Mouse (Mus musculus) spleen, adult 2 months (tissue): Measurements from ENCODE around the gene Adarb1. TPM values are rescaled to one million over a fixed set of nuclear protein-coding genes. Genes with fewer than 3 reads are reported as not detected.
A peak's percentile ranks its signal among the peaks of the same experiment; 100 is the strongest.

Source experiments
- DNase-seq, 2 experiments: peaks; one replicate each; pipeline versions ENCODE4 v3.0.0 to v3.0.0-alpha.2; 2012 to 2021; ENCODE audit warnings: low spot score in 2 of 2, low read depth in 1 of 2
- H3K27ac ChIP-seq: fragments of 200-500 bp; 2 replicates; pipeline ENCODE4 v1.5.1; 2012; ENCODE audit warnings: low read length, inconsistent platforms; ENCODE audit not compliant: insufficient read depth
- H3K27me3 ChIP-seq: fragments of 200-500 bp; 2 replicates; pipeline ENCODE4 v1.6.1; 2012; ENCODE audit warnings: mild to moderate bottlenecking, moderate library complexity, low read length, inconsistent platforms; ENCODE audit not compliant: control insufficient read depth, insufficient read depth
- H3K36me3 ChIP-seq: fragments of 200-500 bp; 2 replicates; pipeline ENCODE4 v1.6.1; 2012; ENCODE audit warnings: mild to moderate bottlenecking, low read length, inconsistent platforms; ENCODE audit not compliant: control insufficient read depth, insufficient read depth
- H3K4me1 ChIP-seq: fragments of 200-500 bp; 2 replicates; pipeline ENCODE4 v1.6.1; 2011; ENCODE audit warnings: inconsistent platforms; ENCODE audit not compliant: control insufficient read depth, insufficient read depth, insufficient read length
- H3K4me3 ChIP-seq: fragments of 200-500 bp; 2 replicates; pipeline ENCODE4 v1.5.1; 2011; ENCODE audit warnings: mild to moderate bottlenecking, inconsistent platforms; ENCODE audit not compliant: insufficient read depth, insufficient read length; ENCODE audit errors: extremely low read depth
- CTCF ChIP-seq: fragments of 200-500 bp; IDR thresholded peaks from 2 replicates; pipeline ENCODE4 v1.5.1; 2011; ENCODE audit warnings: mild to moderate bottlenecking, inconsistent platforms; ENCODE audit not compliant: insufficient read depth, insufficient read length, insufficient replicate concordance; ENCODE audit errors: extremely low read depth
- POLR2A ChIP-seq: fragments of 200-500 bp; IDR thresholded peaks from 2 replicates; pipeline ENCODE4 v1.6.1; 2011; ENCODE audit warnings: low read depth, low read length, inconsistent platforms
- whole genome bisulfite sequencing: fragments of 180-500 bp; shearing (Covaris S2); methylation state at CpG from one replicate; pipeline ENCODE4 v1.1.7; 2018; 5-methylcytosine and 5-hydroxymethylcytosine counted together
- polyA plus RNA-seq: library from polyadenylated mRNA; depleted of rRNA; stranded (reverse); fragments of >200 nt; gene quantifications from 2 replicates; pipeline ENCODE4 v1.2.3, GENCODE M21; 2012

The Adarb1 gene
- polyA plus RNA-seq, 1 experiment: 2.2 TPM

- Histone ChIP-seq H3K27me3 (no peaks in the 10 kb centered on the region), H3K36me3 (no peaks in the 10 kb centered on the region), H3K4me1 (no peaks in the 10 kb centered on the region), H3K27ac (no peak overlapping the region), H3K4me3 (no peak overlapping the region)
- TF ChIP-seq CTCF (peak; percentile 78; the same call in 1 of the 2 replicates), POLR2A (no peak)
- 85% methylated on average over 6 of the region's 6 CpGs for WGBS
- DNase-seq: peak; percentile 12 to 59
These were observed 64.9 kb downstream of the Adarb1 start for GRCm38 (mm10) chr10:77353031-77353745.

- H3K4me3 ChIP-seq: no peak overlapping the region
- DNase-seq: no peak
- TF ChIP-seq CTCF (no peak), POLR2A (no peak)
- H3K36me3 ChIP-seq: no peaks in the 10 kb centered on the region
- H3K27ac ChIP-seq: no peak overlapping the region
- 70% methylated on average over 3 of the region's 3 CpGs for WGBS
- no peaks in the 10 kb centered on the region for H3K27me3 ChIP-seq
- H3K4me1 ChIP-seq: no peaks in the 10 kb centered on the region
These were observed 75.2 kb downstream of the Adarb1 start for GRCm38 (mm10) chr10:77342842-77343241.

GRCm38 (mm10) chr10:77341711-77342110 lies 76.4 kb downstream of the Adarb1 start:
- DNase-seq: no peak
- Histone ChIP-seq H3K27me3 (no peaks in the 10 kb centered on the region), H3K4me1 (no peaks in the 10 kb centered on the region), H3K4me3 (no peak overlapping the region), H3K27ac (no peak overlapping the region), H3K36me3 (no peaks in the 10 kb centered on the region)
- TF ChIP-seq POLR2A (no peak), CTCF (no peak)

- Histone ChIP-seq H3K4me3 (no peak overlapping the region), H3K27me3 (no peaks in the 10 kb centered on the region), H3K4me1 (no peaks in the 10 kb centered on the region), H3K27ac (no peak overlapping the region), H3K36me3 (no peaks in the 10 kb centered on the region)
- 87% methylated on average over 4 of the region's 4 CpGs for WGBS
- TF ChIP-seq POLR2A: no peak
- no peak for TF ChIP-seq CTCF
- DNase-seq: no peak
These were observed 77.0 kb downstream of the Adarb1 start for GRCm38 (mm10) chr10:77341059-77341458.

- DNase-seq: no peak
- 64% methylated on average over 18 of the region's 18 CpGs for WGBS
- Histone ChIP-seq H3K27me3 (no peaks in the 10 kb centered on the region), H3K27ac (no peak overlapping the region), H3K36me3 (no peaks in the 10 kb centered on the region), H3K4me1 (no peaks in the 10 kb centered on the region), H3K4me3 (no peak overlapping the region)
- no peak for TF ChIP-seq POLR2A
These were observed 78.2 kb downstream of the Adarb1 start for GRCm38 (mm10) chr10:77339871-77340341.

GRCm38 (mm10) chr10:77333518-77333917 lies 84.6 kb downstream of the Adarb1 start:
- H3K27ac ChIP-seq: no peak overlapping the region
- H3K4me1 ChIP-seq: no peaks in the 10 kb centered on the region
- WGBS: 83% methylated on average over 9 of the region's 9 CpGs
- no peaks in the 10 kb centered on the region for H3K27me3 ChIP-seq
- H3K4me3 ChIP-seq: no peak overlapping the region
- no peak for DNase-seq
- H3K36me3 ChIP-seq: no peaks in the 10 kb centered on the region
- TF ChIP-seq CTCF: no peak
- no peak for TF ChIP-seq POLR2A

- H3K27me3 ChIP-seq: no peaks in the 10 kb centered on the region
- H3K4me3 ChIP-seq: no peak overlapping the region
- H3K4me1 ChIP-seq: no peaks in the 10 kb centered on the region
- H3K27ac ChIP-seq: no peak overlapping the region
- DNase-seq: no peak
- no peak for TF ChIP-seq POLR2A
- no peak for TF ChIP-seq CTCF
- 85% methylated on average over 11 of the region's 11 CpGs for WGBS
- H3K36me3 ChIP-seq: no peaks in the 10 kb centered on the region
These were observed 88.5 kb downstream of the Adarb1 start for GRCm38 (mm10) chr10:77329446-77330094.
